Mouse (Mus musculus) hindbrain, embryonic 11.5 days (tissue): ENCODE measurements around the gene BC028528. TPM values are rescaled to one million over a fixed set of nuclear protein-coding genes. Genes with fewer than 3 reads are reported as not detected.

ENCODE experiments used
- polyA plus RNA-seq: library from polyadenylated mRNA; unstranded; fragments of >200 nt; fragmentation: Nextera tagmentation; extraction: Ambion mirVana; gene quantifications from 2 replicates; pipeline ENCODE4 v1.2.1, GENCODE M21; 2014

BC028528 gene
- polyA plus RNA-seq, 1 experiment from 2014 or later, result 11.2 TPM

Other genes with a start within 250 kb of the BC028528 start
- gene Mcl1, start 233.2 kb downstream of the BC028528 start, polyA plus RNA-seq, result 76.1 and 87.4 TPM in 2 replicates
- gene Adamtsl4, start 204.1 kb downstream of the BC028528 start, polyA plus RNA-seq, result 0.14 and 0.80 TPM in 2 replicates
- gene Ecm1, start 152.4 kb downstream of the BC028528 start, polyA plus RNA-seq, result 13.3 and 14.3 TPM in 2 replicates
- gene Tars2, start 131.8 kb downstream of the BC028528 start, polyA plus RNA-seq, result 42.6 and 49.7 TPM in 2 replicates
- 26.0 and 27.4 TPM in 2 replicates for gene Rprd2, start 73.1 kb downstream of the BC028528 start, polyA plus RNA-seq
- 60.8 and 69.9 TPM in 2 replicates for gene Prpf3, start 36.1 kb downstream of the BC028528 start, polyA plus RNA-seq
- 329 and 340 TPM in 2 replicates for gene Mrps21, start 20.5 kb downstream of the BC028528 start, polyA plus RNA-seq
- 4.7 and 6.5 TPM in 2 replicates for gene Ciart, start 9.8 kb downstream of the BC028528 start, polyA plus RNA-seq
- gene Aph1a, start 2.0 kb upstream of the BC028528 start, polyA plus RNA-seq, result 28.5 and 34.0 TPM in 2 replicates
- 26.5 and 27.8 TPM in 2 replicates for gene Car14, start 12.7 kb upstream of the BC028528 start, polyA plus RNA-seq
- 114 and 133 TPM in 2 replicates for gene Anp32e, start 37.2 kb upstream of the BC028528 start, polyA plus RNA-seq
- 70.0 and 73.7 TPM in 2 replicates for gene Plekho1, start 104.0 kb upstream of the BC028528 start, polyA plus RNA-seq
- gene Vps45, start 166.5 kb upstream of the BC028528 start, polyA plus RNA-seq, result 27.4 and 27.9 TPM in 2 replicates
- 10.0 and 10.8 TPM in 2 replicates for gene Otud7b, start 212.5 kb upstream of the BC028528 start, polyA plus RNA-seq